In genomic region chr9:83487771-83488470, GRCm38 (mm10) we compare ENCODE assay signal across 11 mouse cellular contexts. TPM values are rescaled to one million over a fixed set of nuclear protein-coding genes. Genes with fewer than 3 reads are reported as not detected.
A peak's percentile ranks its signal among the peaks of the same experiment; 100 is the strongest.
DNase-seq lines count a peak whose midpoint lies in the region; ATAC-seq and TF ChIP-seq lines count a peak whose summit lies in the region.
"Had no signal": no experiment of that assay in that cellular context is flagged by ENCODE, and none has a peak within 500 bp of the region (broad histone marks: within the 10 kb centered on the region; RNA-seq: fewer than 3 reads in every experiment).

No protein-coding gene starts in this region.

- WGBS in kidney, embryonic 15.5 days = 32% methylated on average over 9 of the region's 9 CpGs
- WGBS in olfactory bulb, adult 2 months = 27% methylated on average over 9 of the region's 9 CpGs

- no peaks in the 10 kb centered on the region for H3K27me3 ChIP-seq in kidney, embryonic 15.5 days
- H3K27me3 ChIP-seq: CH12.LX; liver, embryonic 15.5 days had no signal

- no peaks in the 10 kb centered on the region for H3K9me3 ChIP-seq in kidney, embryonic 15.5 days (replicated peaks)
- H3K9me3 ChIP-seq: liver, embryonic 15.5 days had no signal

- no peak overlapping the region for H3K4me3 ChIP-seq in kidney, embryonic 15.5 days (replicated peaks)
- H3K4me3 ChIP-seq in olfactory bulb, adult 2 months (ENCODE audit: insufficient read depth, low read depth, low read length) = no peak overlapping the region
- H3K4me3 ChIP-seq: erythroblast, embryonic 14.5 days; liver, embryonic 15.5 days had no signal

- TF ChIP-seq CTCF in olfactory bulb, adult 2 months (IDR thresholded peaks at IDR 0.05; ENCODE audit: insufficient read depth, low read depth, low read length) = no peak

- DNase-seq in kidney, postnatal 14 days = no peak
- peak; percentile 59 to 64 for DNase-seq in cerebellum, postnatal 14 days
- peak; percentile 61 to 66 for DNase-seq in layer of hippocampus, adult 8-10 months (ENCODE audit: low spot score in 2 of 2)
- no peak for DNase-seq in gastrocnemius, postnatal 36 days
- DNase-seq in thymus, postnatal 10 days (ENCODE audit: low spot score in 2 of 2) = no peak
- DNase-seq in heart, postnatal 4 days = no peak

- TF ChIP-seq POLR2A in olfactory bulb, adult 2 months (IDR thresholded peaks at IDR 0.05; ENCODE audit: insufficient read depth, low read depth, low read length) = no peak

- no peak overlapping the region for H3K27ac ChIP-seq in kidney, embryonic 15.5 days
- peak overlapping the region; percentile 55 for H3K27ac ChIP-seq in olfactory bulb, adult 2 months (ENCODE audit: insufficient read depth, low read depth, low read length)
- H3K27ac ChIP-seq: liver, embryonic 15.5 days had no signal

- intact Hi-C loops in gastrocnemius, postnatal 36 days (cut with DNase I) = loop anchor here (5.0 kb wide), 1 partner anchor 119 kb away; no protein-coding TSS in a partner anchor

- no peak for ATAC-seq in kidney, embryonic 15.5 days (replicated peaks; ENCODE audit: low FRiP score)

- H3K4me2 ChIP-seq in kidney, embryonic 15.5 days = peak overlapping the region; percentile 39
- H3K4me2 ChIP-seq: liver, embryonic 15.5 days had no signal

- H3K4me1 ChIP-seq in kidney, embryonic 15.5 days = no peaks in the 10 kb centered on the region
- peaks cover 5% of the 10 kb centered on the region for H3K4me1 ChIP-seq in olfactory bulb, adult 2 months (ENCODE audit: control insufficient read depth, insufficient read depth, low read length)
- H3K4me1 ChIP-seq: liver, embryonic 15.5 days had no signal

- H3K36me3 ChIP-seq in kidney, embryonic 15.5 days = no peaks in the 10 kb centered on the region
- H3K36me3 ChIP-seq: liver, embryonic 15.5 days had no signal

- H3K9ac ChIP-seq in kidney, embryonic 15.5 days = no peak overlapping the region
- H3K9ac ChIP-seq: liver, embryonic 15.5 days had no signal

RNA-seq across cellular contexts. Expression of gene Lca5, which starts 47.0 kb away (rescaled TPM):
- polyA plus RNA-seq in kidney, embryonic 15.5 days (2015; fragmentation: Nextera tagmentation; extraction: Ambion mirVana) = 15.3 and 17.9 TPM in 2 replicates
- total RNA-seq in layer of hippocampus, adult 8-10 months (2022) = 10 to 100 TPM; 13.6 to 14.9 (median 14.3) TPM
- not detected in 2 replicates for polyA plus RNA-seq in olfactory bulb, adult 2 months (2012; ENCODE audit: insufficient read depth, insufficient read length, low replicate concordance, missing spikeins)
- total RNA-seq in gastrocnemius, postnatal 36 days (2021) = under 1 TPM; 0.87 to 0.99 TPM
- total RNA-seq in heart, postnatal 4 days (2021) = 1 to 10 TPM; 8.0 to 9.0 TPM
- polyA plus RNA-seq: erythroblast, embryonic 14.5 days had no signal

Comparison
In these comparisons a context has a peak if more than half of its experiments do, and no peak if none do; other contexts are left out.
1. DNase-seq: peak in cerebellum, postnatal 14 days (2 of 2) and layer of hippocampus, adult 8-10 months (2 of 2); none in kidney, postnatal 14 days (single experiment), gastrocnemius, postnatal 36 days (0 of 2), thymus, postnatal 10 days (0 of 2) and heart, postnatal 4 days (single experiment).
2. RNA of gene Lca5, which starts 47.0 kb away (total RNA-seq): 13.6 to 14.9 TPM in layer of hippocampus, adult 8-10 months and 8.0 to 9.0 TPM in heart, postnatal 4 days; 0.87 to 0.99 TPM in gastrocnemius, postnatal 36 days; every median in the first group is over 4 times any median in the second.